Mouse (Mus musculus) gastrocnemius, postnatal 4 days (tissue): ENCODE data around the gene Itsn2. TPM values are rescaled to one million over a fixed set of nuclear protein-coding genes. Genes with fewer than 3 reads are reported as not detected.

Experiments used
- total RNA-seq, 2 experiments: library from RNA; stranded (reverse); gene quantifications; 2 replicates each; pipeline ENCODE4 v1.2.3; 2021

Itsn2 gene
- total RNA-seq, 2 experiments from 2014 or later = 34.2 to 36.5 TPM

Other genes with a start within 250 kb of the Itsn2 start
- 10 to 100 TPM; 51.1 to 52.3 TPM for gene Ncoa1, start 115.5 kb upstream of the Itsn2 start, total RNA-seq
- gene Gm3625, start 289 bp downstream of the Itsn2 start, total RNA-seq = not detected
- under 1 TPM; 0.23 to 0.49 TPM for gene Fam228a, start 145.8 kb downstream of the Itsn2 start, total RNA-seq
- gene Pfn4, start 176.4 kb downstream of the Itsn2 start, total RNA-seq = 1 to 10 TPM; 1.9 to 2.5 TPM
- gene Fam228b, start 176.6 kb downstream of the Itsn2 start, total RNA-seq = 1 to 10 TPM; 6.9 to 10.0 TPM
- 10 to 100 TPM; 73.9 to 80.8 TPM for gene Sf3b6, start 224.9 kb downstream of the Itsn2 start, total RNA-seq
- 1 to 10 TPM; 5.1 to 6.1 TPM for gene Fkbp1b, start 249.0 kb downstream of the Itsn2 start, total RNA-seq